Comparison of ENCODE assay signal across 8 mouse cellular contexts in the genomic region with DNA sequence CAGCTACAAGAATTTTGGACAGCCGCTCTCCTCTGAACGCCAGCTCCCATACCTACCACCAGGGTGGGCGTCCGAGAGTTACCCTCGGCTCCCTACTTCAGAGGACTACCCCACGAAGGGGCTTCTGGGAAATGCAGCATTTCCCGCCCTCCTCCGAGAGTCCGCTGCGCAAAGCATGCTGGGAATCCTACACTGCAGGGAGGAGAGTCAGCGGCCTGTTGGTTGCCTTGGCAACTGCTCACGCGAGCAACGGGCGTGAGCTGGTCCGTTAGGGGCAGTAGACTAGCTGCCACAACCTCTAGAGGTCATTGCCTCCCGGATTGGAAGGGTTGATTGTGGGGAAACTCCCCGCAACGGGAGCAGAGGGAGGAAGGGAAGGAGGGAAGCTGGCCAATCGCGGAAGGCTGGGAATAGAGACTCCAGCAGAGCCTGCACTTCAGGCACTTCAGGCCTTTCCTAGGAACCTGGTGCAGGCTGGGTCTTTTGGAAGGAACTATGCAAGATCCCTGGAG. TPM values are rescaled to one million over a fixed set of nuclear protein-coding genes. Genes with fewer than 3 reads are reported as not detected.
DNase-seq lines count a peak whose midpoint lies in the region; ATAC-seq and TF ChIP-seq lines count a peak whose summit lies in the region.

A gene (minus strand): TSS at position 177 of the 512 bp plus-strand sequence.

- ATAC-seq in forebrain, embryonic 12.5 days (ENCODE audit: low FRiP score): peak; percentile 89
- ATAC-seq in heart, embryonic 16.5 days (replicated peaks; ENCODE audit: extremely low read depth, insufficient read depth, low FRiP score): peak; percentile 81
- peak; percentile 83 for ATAC-seq in liver, embryonic 13.5 days (ENCODE audit: low read depth)
- ATAC-seq in stomach, embryonic 14.5 days (ENCODE audit: insufficient number of reproducible peaks, insufficient read depth, low FRiP score, low read depth): peak; percentile 83

- H3K4me1 ChIP-seq in ES-Bruce4 (ENCODE audit: control insufficient read depth, insufficient read depth, low read length): peaks cover 5% of the 10 kb centered on the region
- H3K4me1 ChIP-seq in forebrain, embryonic 12.5 days: peaks cover 42% of the 10 kb centered on the region
- peaks cover 26% of the 10 kb centered on the region for H3K4me1 ChIP-seq in heart, embryonic 16.5 days (ENCODE audit: control insufficient read depth, insufficient read depth, low read length)
- H3K4me1 ChIP-seq in liver, embryonic 13.5 days (replicated peaks): peaks cover 57% of the 10 kb centered on the region
- peaks cover 20% of the 10 kb centered on the region for H3K4me1 ChIP-seq in stomach, embryonic 14.5 days (ENCODE audit: control insufficient read depth, insufficient read depth, low read length)

- H3K9me3 ChIP-seq in ES-Bruce4 (replicated peaks; ENCODE audit: control insufficient read depth, insufficient read depth, low read length, poor library complexity, severe bottlenecking): no peaks in the 10 kb centered on the region
- no peaks in the 10 kb centered on the region for H3K9me3 ChIP-seq in forebrain, embryonic 12.5 days
- no peaks in the 10 kb centered on the region for H3K9me3 ChIP-seq in heart, embryonic 16.5 days (replicated peaks; ENCODE audit: control insufficient read depth, low read length)
- no peaks in the 10 kb centered on the region for H3K9me3 ChIP-seq in liver, embryonic 13.5 days (replicated peaks)
- H3K9me3 ChIP-seq in stomach, embryonic 14.5 days (ENCODE audit: control insufficient read depth, low read depth, low read length): no peaks in the 10 kb centered on the region

- H3K27me3 ChIP-seq in ES-Bruce4 (ENCODE audit: control insufficient read depth, insufficient read depth, low read length, poor library complexity, severe bottlenecking): no peaks in the 10 kb centered on the region
- H3K27me3 ChIP-seq in forebrain, embryonic 12.5 days: peaks cover 37% of the 10 kb centered on the region
- H3K27me3 ChIP-seq in heart, embryonic 16.5 days (ENCODE audit: control insufficient read depth, insufficient read depth, low read length): no peaks in the 10 kb centered on the region
- H3K27me3 ChIP-seq in liver, embryonic 13.5 days: peaks cover 18% of the 10 kb centered on the region
- no peaks in the 10 kb centered on the region for H3K27me3 ChIP-seq in stomach, embryonic 14.5 days (ENCODE audit: control insufficient read depth, insufficient read depth, low read length)

- no peaks in the 10 kb centered on the region for H3K36me3 ChIP-seq in ES-Bruce4 (ENCODE audit: control insufficient read depth, insufficient read depth, low read length, poor library complexity, severe bottlenecking)
- H3K36me3 ChIP-seq in forebrain, embryonic 12.5 days (replicated peaks): no peaks in the 10 kb centered on the region
- no peaks in the 10 kb centered on the region for H3K36me3 ChIP-seq in heart, embryonic 16.5 days (ENCODE audit: control insufficient read depth, insufficient read depth)
- H3K36me3 ChIP-seq in liver, embryonic 13.5 days: no peaks in the 10 kb centered on the region
- H3K36me3 ChIP-seq in stomach, embryonic 14.5 days (ENCODE audit: control insufficient read depth, insufficient read depth, low read length): no peaks in the 10 kb centered on the region

- peak within 1 kb of the TSS; percentile 58 for H3K4me2 ChIP-seq in forebrain, embryonic 12.5 days
- H3K4me2 ChIP-seq in heart, embryonic 16.5 days (ENCODE audit: low read depth, low read length): peak within 1 kb of the TSS; percentile 82
- peak within 1 kb of the TSS; percentile 80 for H3K4me2 ChIP-seq in liver, embryonic 13.5 days
- H3K4me2 ChIP-seq in stomach, embryonic 14.5 days (replicated peaks; ENCODE audit: low read depth, low read length): peak within 1 kb of the TSS; percentile 55

- H3K4me3 ChIP-seq in ES-Bruce4 (ENCODE audit: low read depth, low read length): peak within 1 kb of the TSS; percentile 86
- H3K4me3 ChIP-seq in forebrain, embryonic 12.5 days (replicated peaks): peak within 1 kb of the TSS; percentile 43
- peak within 1 kb of the TSS; percentile 62 for H3K4me3 ChIP-seq in heart, embryonic 16.5 days (ENCODE audit: low read length)
- peak within 1 kb of the TSS; percentile 67 for H3K4me3 ChIP-seq in liver, embryonic 13.5 days (replicated peaks)
- peak within 1 kb of the TSS; percentile 32 for H3K4me3 ChIP-seq in stomach, embryonic 14.5 days (ENCODE audit: low read depth, low read length)

- DNase-seq in c-Kit-positive CD71-positive TER-119-positive erythroid progenitor cells, embryonic 14.5 days (ENCODE audit: low spot score): peak; percentile 91
- peak; percentile 98 to 99 for DNase-seq in kidney, postnatal 25 days
- peak; percentile 87 for DNase-seq in liver, embryonic 13.5 days
- DNase-seq in natural killer cell, adult 2 months (ENCODE audit: low spot score in 2 of 2): peak; percentile 62

- TF ChIP-seq POLR2A in ES-Bruce4 (IDR thresholded peaks at IDR 0.05; ENCODE audit: insufficient read depth, low read length): peak; percentile 17

- under 1% methylated on average over 21 of the region's 21 CpGs for WGBS in forebrain, embryonic 12.5 days
- under 1% methylated on average over 21 of the region's 21 CpGs for WGBS in heart, embryonic 16.5 days
- under 1% methylated on average over 21 of the region's 21 CpGs for WGBS in liver, embryonic 13.5 days (ENCODE audit: insufficient replicate concordance)
- WGBS in stomach, embryonic 14.5 days: 1% methylated on average over 21 of the region's 21 CpGs

- TF ChIP-seq EP300 in ES-Bruce4 (IDR thresholded peaks at IDR 0.05; ENCODE audit: insufficient read depth, low read depth, low read length): peak; percentile 96

- H3K9ac ChIP-seq in ES-Bruce4 (ENCODE audit: low read depth, poor library complexity, severe bottlenecking): peak within 1 kb of the TSS; percentile 78
- H3K9ac ChIP-seq in forebrain, embryonic 12.5 days: peak within 1 kb of the TSS; percentile 51
- H3K9ac ChIP-seq in heart, embryonic 16.5 days (ENCODE audit: low read length): peak within 1 kb of the TSS; percentile 79
- H3K9ac ChIP-seq in liver, embryonic 13.5 days: peak within 1 kb of the TSS; percentile 79
- peak within 1 kb of the TSS; percentile 41 for H3K9ac ChIP-seq in stomach, embryonic 14.5 days (replicated peaks; ENCODE audit: low read depth, low read length)

- peak; percentile 11 for TF ChIP-seq CTCF in ES-Bruce4 (IDR thresholded peaks at IDR 0.05; ENCODE audit: low read depth, low read length)

- peak within 1 kb of the TSS; percentile 94 for H3K27ac ChIP-seq in ES-Bruce4 (ENCODE audit: insufficient read depth, low read length)
- peak within 1 kb of the TSS; percentile 80 for H3K27ac ChIP-seq in forebrain, embryonic 12.5 days
- H3K27ac ChIP-seq in heart, embryonic 16.5 days (ENCODE audit: low read length): peak within 1 kb of the TSS; percentile 73
- peak within 1 kb of the TSS; percentile 86 for H3K27ac ChIP-seq in liver, embryonic 13.5 days
- peak within 1 kb of the TSS; percentile 83 for H3K27ac ChIP-seq in stomach, embryonic 14.5 days (ENCODE audit: low read length)

RNA-seq across cellular contexts. Expression of the gene that starts here (rescaled TPM):
- polyA plus RNA-seq in ES-Bruce4 (2011; ENCODE audit: insufficient read depth, insufficient read length, low read depth, missing spikeins): 26.3 and 31.9 TPM in 2 replicates
- polyA plus RNA-seq in forebrain, embryonic 12.5 days (2016; fragmentation: Nextera tagmentation; extraction: Ambion mirVana): 4.1 and 7.3 TPM in 2 replicates
- 15.5 and 16.2 TPM in 2 replicates for polyA plus RNA-seq in heart, embryonic 16.5 days (2015; fragmentation: Nextera tagmentation; extraction: Ambion mirVana)
- polyA plus RNA-seq in liver, embryonic 13.5 days (2015; fragmentation: Nextera tagmentation; extraction: Ambion mirVana): 35.3 and 39.2 TPM in 2 replicates
- polyA plus RNA-seq in stomach, embryonic 14.5 days (2014; fragmentation: Nextera tagmentation; extraction: Ambion mirVana): 43.5 and 47.4 TPM in 2 replicates

Comparison
In these comparisons a context has a peak if more than half of its experiments do, and no peak if none do; other contexts are left out.
1. Peak in every context shown above with its lines: DNase-seq, ATAC-seq, H3K4me3 ChIP-seq and H3K27ac ChIP-seq.
2. H3K4me3 ChIP-seq: peak in every context shown above with its lines; median percentile 86 in ES-Bruce4; 67 in liver, embryonic 13.5 days; 62 in heart, embryonic 16.5 days; 43 in forebrain, embryonic 12.5 days; 32 in stomach, embryonic 14.5 days.